Mouse (Mus musculus) left cerebral cortex, adult 2 months (tissue): ENCODE measurements around the gene Rasgef1b. TPM values are rescaled to one million over a fixed set of nuclear protein-coding genes. Genes with fewer than 3 reads are reported as not detected.
A peak's percentile ranks its signal among the peaks of the same experiment; 100 is the strongest.

Experiments
- DNase-seq, 2 experiments: peaks; one replicate each; pipeline ENCODE4 v3.0.0; 2021 to 2022; ENCODE audit warnings: low spot score in 2 of 2, mixed read lengths in 1 of 2; ENCODE audit errors: extremely low spot score in 1 of 2
- H3K27ac ChIP-seq: fragments of 200-600 bp; 2 replicates; pipeline ENCODE4 v1.8.1; 2022
- H3K4me3 ChIP-seq: fragments of 200-600 bp; 2 replicates; pipeline ENCODE4 v1.8.1; 2022
- CTCF ChIP-seq: fragments of 200-600 bp; IDR thresholded peaks from 2 replicates; pipeline ENCODE4 v1.8.1; 2022; ENCODE audit warnings: antibody characterized with exemption, mild to moderate bottlenecking, moderate library complexity
- intact Hi-C: fragments of 180-260 bp; cut with DNase I; formaldehyde crosslinking; loops from one replicate; pipeline ENCODE4 v1.15.1; 2025
- total RNA-seq, 2 experiments: library from RNA; stranded (reverse); gene quantifications; 2 replicates each; pipeline ENCODE4 v1.2.3; 2021

The Rasgef1b gene
- total RNA-seq, 2 experiments from 2014 or later, result 65.7 to 88.8 TPM

- Histone ChIP-seq H3K4me3 (no peak overlapping the region), H3K27ac (no peak overlapping the region)
- TF ChIP-seq CTCF, result no peak
- DNase-seq, result no peak
- intact Hi-C loops, result no loop called here
These were observed 444.5 kb downstream of the Rasgef1b start for GRCm38 (mm10) chr5:99284369-99284768.

DNA sequence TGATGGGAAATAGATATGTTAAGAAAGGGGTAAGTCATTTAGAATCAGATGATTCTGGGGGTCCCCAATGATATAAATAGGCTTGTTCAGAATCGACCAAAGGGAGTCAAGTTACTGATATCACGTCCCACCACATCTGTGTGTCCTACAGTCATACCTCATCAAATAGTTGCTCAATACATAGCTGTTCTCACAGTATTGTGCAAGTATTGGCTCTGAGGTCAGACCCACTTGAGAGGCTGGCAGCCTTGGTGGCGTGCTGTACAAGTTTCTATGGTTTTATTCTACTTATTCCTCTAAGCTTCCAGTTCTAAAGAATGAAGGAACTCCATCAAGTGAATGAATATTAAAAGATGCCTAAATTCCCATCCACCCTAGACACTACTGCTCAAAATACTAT lies 445.2 kb downstream of the Rasgef1b start:
- intact Hi-C loops, result no loop called here
- DNase-seq, result no peak
- Histone ChIP-seq H3K27ac (no peak overlapping the region), H3K4me3 (no peak overlapping the region)
- no peak for TF ChIP-seq CTCF

DNA sequence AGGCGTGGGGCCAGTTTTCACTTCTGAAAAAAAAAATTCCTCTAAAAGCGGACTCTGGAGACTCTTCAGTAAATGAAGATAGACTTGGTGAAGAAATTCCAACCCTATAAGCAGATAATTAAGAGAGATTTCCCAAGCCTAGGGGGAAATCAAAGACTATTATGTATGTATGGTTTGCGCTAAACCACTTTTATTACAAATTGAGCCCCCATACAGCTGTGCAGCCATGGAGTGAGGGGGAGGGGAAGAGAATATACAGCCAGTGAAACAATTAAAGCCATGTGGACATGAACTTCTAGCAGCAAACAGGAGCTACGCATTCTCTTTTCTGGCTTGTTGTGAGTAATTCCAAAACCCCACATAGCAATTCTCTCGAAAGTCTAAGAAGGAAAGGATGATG lies 448.3 kb downstream of the Rasgef1b start:
- Histone ChIP-seq H3K27ac (no peak overlapping the region), H3K4me3 (no peak overlapping the region)
- no peak for DNase-seq
- TF ChIP-seq CTCF, result no peak
- intact Hi-C loops, result no loop called here

DNA sequence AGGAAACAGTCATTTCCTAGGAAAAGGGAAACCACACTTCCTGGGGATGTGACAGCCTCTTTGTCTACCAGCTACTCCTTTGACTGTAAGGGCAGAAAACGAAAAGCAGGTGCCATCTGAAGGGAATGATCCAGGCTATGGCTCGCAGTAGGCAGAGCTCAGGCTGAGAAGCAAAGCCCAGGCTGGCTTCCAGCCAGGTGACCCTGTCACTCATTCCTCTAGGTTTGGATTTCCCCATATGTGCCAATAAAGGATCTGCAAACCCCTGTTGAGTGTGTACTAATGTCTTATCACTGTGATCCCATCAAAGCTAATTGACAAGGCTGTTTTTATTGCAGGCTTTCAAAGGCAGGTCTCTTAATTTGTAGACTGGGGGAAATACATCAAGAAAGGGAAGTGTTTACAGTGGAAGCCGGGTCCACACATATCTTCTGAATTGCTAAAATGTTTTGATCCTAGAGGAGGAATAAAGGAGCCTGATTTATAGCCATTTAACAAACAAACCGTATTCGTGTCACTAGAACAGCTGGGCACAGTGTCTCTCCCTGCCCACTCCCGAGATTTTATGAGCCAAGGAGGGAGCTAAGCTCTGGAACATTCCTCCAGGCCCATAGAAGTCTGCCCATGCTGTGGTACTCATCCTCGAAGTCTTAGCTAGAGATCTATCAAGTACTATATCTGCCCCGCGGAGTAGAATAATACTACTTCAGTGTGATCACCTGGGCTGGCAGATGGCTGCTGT lies 449.7 kb downstream of the Rasgef1b start:
- DNase-seq, result no peak
- no peak for TF ChIP-seq CTCF
- Histone ChIP-seq H3K4me3 (no peak overlapping the region), H3K27ac (no peak overlapping the region)
- intact Hi-C loops, result no loop called here

DNA sequence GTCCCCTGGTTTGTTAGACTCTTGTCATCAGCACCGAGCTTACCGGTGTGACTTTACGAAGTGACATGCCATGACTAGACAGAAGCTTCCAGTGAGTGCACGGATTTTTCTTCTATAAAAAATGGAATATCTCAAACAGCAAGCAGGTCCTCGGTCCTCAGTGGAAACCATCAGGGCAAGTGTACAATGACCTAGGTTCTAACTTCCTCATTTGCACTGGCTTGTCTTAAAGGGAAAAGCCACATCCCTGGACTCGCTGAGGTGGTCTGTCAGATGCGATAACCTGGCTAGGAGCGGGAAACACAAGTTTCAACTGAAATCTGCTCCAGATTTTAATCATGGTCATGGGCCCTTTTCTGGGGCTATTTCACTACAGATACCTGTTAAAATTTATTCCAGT lies 450.5 kb downstream of the Rasgef1b start:
- H3K4me3 ChIP-seq, result no peak overlapping the region
- intact Hi-C loops, result no loop called here
- H3K27ac ChIP-seq, result no peak overlapping the region
- no peak for DNase-seq
- no peak for TF ChIP-seq CTCF

GRCm38 (mm10) chr5:99277536-99277935 lies 451.3 kb downstream of the Rasgef1b start:
- TF ChIP-seq CTCF, result no peak
- Histone ChIP-seq H3K27ac (no peak overlapping the region), H3K4me3 (no peak overlapping the region)
- DNase-seq, result no peak
- intact Hi-C loops, result no loop called here

GRCm38 (mm10) chr5:99274119-99274563 lies 454.7 kb downstream of the Rasgef1b start:
- TF ChIP-seq CTCF, result no peak
- peak; percentile 20 to 25 for DNase-seq
- H3K4me3 ChIP-seq, result peak overlapping the region; percentile 23; the same call in 1 of the 2 replicates
- peak overlapping the region; percentile 51 for H3K27ac ChIP-seq
- intact Hi-C loops, result no loop called here

DNA sequence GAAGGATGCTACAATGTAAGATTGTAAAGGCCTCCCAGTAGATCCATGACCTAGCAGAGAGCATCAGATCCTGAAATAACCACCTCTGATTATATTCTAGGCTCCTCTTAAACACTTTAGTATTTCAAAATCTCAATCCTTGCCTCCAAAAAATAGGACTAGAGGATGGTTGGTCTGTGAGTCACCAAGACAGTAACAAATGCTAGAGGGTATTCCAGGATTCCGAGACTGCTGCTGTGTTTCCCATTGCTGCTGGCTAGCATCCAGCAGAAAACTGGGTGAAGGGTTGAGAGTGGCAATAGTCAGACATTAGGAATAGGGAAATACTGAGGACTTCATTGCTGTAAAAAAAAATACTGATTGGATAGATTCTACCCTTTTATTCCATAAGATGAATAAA lies 457.3 kb downstream of the Rasgef1b start:
- intact Hi-C loops, result no loop called here
- DNase-seq, result no peak

GRCm38 (mm10) chr5:99269131-99269530 lies 459.7 kb downstream of the Rasgef1b start:
- intact Hi-C loops, result no loop called here
- no peak for TF ChIP-seq CTCF
- DNase-seq, result no peak
- H3K4me3 ChIP-seq, result no peak overlapping the region
- H3K27ac ChIP-seq, result no peak overlapping the region

More for the DNA sequence above, 457.3 kb downstream of the Rasgef1b start:
- Histone ChIP-seq H3K4me3 (no peak overlapping the region), H3K27ac (no peak overlapping the region)
- no peak for TF ChIP-seq CTCF

DNA sequence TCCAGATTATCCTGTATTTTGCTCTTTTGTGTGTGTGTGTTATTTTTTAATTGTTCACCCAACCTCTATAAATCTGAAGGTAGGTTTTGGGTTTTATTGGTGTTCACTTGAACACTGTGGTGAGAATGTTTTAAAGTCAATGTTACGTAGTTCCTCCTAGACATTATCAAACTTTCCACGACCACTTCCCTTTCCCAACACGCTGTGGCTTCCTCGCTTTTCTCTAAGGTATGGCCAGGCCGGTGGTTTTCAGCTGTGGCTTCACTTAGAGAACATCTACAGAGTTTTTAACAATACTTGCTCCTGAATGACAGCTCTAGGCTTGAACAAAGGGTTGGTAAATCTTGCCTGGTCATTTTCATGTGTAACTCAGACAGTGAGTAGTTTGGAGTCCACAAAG lies 461.5 kb downstream of the Rasgef1b start:
- DNase-seq, result no peak
- no peak for TF ChIP-seq CTCF
- intact Hi-C loops, result no loop called here
- H3K4me3 ChIP-seq, result no peak overlapping the region
- H3K27ac ChIP-seq, result no peak overlapping the region

DNA sequence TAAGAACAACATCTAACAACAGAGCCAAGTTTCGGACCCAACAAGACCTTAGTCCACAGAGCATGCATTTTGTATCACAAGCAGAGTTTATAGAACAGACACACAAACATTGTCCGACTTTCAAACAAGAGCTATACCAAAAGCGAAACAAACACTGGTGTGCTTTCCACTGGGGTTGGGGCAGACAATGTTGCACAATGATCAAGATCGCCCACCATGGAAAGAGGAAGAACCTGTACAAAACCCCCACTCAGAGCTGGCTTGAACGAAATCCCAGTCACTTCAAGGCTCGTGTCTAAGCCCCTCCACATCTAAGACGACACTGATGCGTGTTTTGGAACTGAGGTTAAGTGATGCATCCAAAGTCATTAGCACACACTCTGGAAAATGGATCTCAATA lies 462.6 kb downstream of the Rasgef1b start:
- DNase-seq, result no peak
- intact Hi-C loops, result no loop called here
- TF ChIP-seq CTCF, result no peak
- H3K4me3 ChIP-seq, result no peak overlapping the region
- no peak overlapping the region for H3K27ac ChIP-seq

GRCm38 (mm10) chr5:99262197-99262920 lies 466.5 kb downstream of the Rasgef1b start:
- TF ChIP-seq CTCF, result no peak

More at GRCm38 (mm10) chr5:99262197-99262920, 466.5 kb downstream of the Rasgef1b start:
- DNase-seq, result no peak
- intact Hi-C loops, result no loop called here
- no peak overlapping the region for H3K27ac ChIP-seq
- H3K4me3 ChIP-seq, result no peak overlapping the region
